8 mouse cellular contexts compared by ENCODE assay signal in genomic region chr13:61804168-61804874, GRCm38 (mm10).
DNase-seq lines count a peak whose midpoint lies in the region; ATAC-seq and TF ChIP-seq lines count a peak whose summit lies in the region.
"Not testable (repeated sequence)": the region's sequence is repeated elsewhere in the genome, so short reads cannot be mapped to it uniquely, and the experiment has no call there.

No protein-coding gene starts in this region.

- H3K4me1 ChIP-seq in ES-Bruce4 (ENCODE audit: control insufficient read depth, insufficient read depth, low read length); lung, embryonic 14.5 days (ENCODE audit: insufficient read depth); neural tube, embryonic 13.5 days (replicated peaks); stomach, embryonic 16.5 days (ENCODE audit: control insufficient read depth, insufficient read depth, low read length): not testable (repeated sequence)

- TF ChIP-seq POLR2A in ES-Bruce4 (IDR thresholded peaks at IDR 0.05; ENCODE audit: insufficient read depth, low read length): not testable (repeated sequence)

- peak; percentile 94 to 99 for ATAC-seq in hematopoietic stem cell, adult 5-6 weeks (replicated peaks in 1 of 2; ENCODE audit: insufficient read depth in 1 of 2, low FRiP score in 2 of 2, low TSS enrichment in 1 of 2, low read depth in 1 of 2, poor library complexity in 2 of 2, severe bottlenecking in 2 of 2)
- ATAC-seq in lung, embryonic 14.5 days (ENCODE audit: insufficient read depth): peak; percentile 83
- peak; percentile 75; the same call in 1 of the 2 replicates for ATAC-seq in neural tube, embryonic 13.5 days (ENCODE audit: low read depth)
- 0 out of 2 replicates have a peak, but pooled peaks have one; percentile 40 for ATAC-seq in stomach, embryonic 16.5 days (ENCODE audit: insufficient read depth, low FRiP score)

- WGBS in lung, embryonic 14.5 days: 1% methylated on average over 19 of the region's 19 CpGs
- WGBS in neural tube, embryonic 13.5 days: 3% methylated on average over 19 of the region's 19 CpGs
- WGBS in stomach, embryonic 16.5 days: under 1% methylated on average over 19 of the region's 19 CpGs

- DNase-seq in cerebellum, adult 9-11 months: peak; percentile 3
- DNase-seq in forelimb bud, embryonic 11.5 days (ENCODE audit: low read depth, low spot score): peak; percentile 0
- peak in 1 of 2 experiments; percentile 9 for DNase-seq in layer of hippocampus, adult 2 months (ENCODE audit: low spot score in 2 of 2)
- peak; percentile 77 for DNase-seq in lung, embryonic 14.5 days

- not testable (repeated sequence) for TF ChIP-seq CTCF in ES-Bruce4 (IDR thresholded peaks at IDR 0.05; ENCODE audit: low read depth, low read length); layer of hippocampus, adult 2 months (conservative IDR thresholded peaks at IDR 0.05); lung, embryonic 14.5 days (IDR thresholded peaks at IDR 0.05; ENCODE audit: low read depth)

- H3K4me3 ChIP-seq in ES-Bruce4 (ENCODE audit: low read depth, low read length): peak overlapping the region; percentile 75
- peak overlapping the region; percentile 47 for H3K4me3 ChIP-seq in layer of hippocampus, adult 2 months
- H3K4me3 ChIP-seq in lung, embryonic 14.5 days (ENCODE audit: low read depth, low read length): peak overlapping the region; percentile 52
- H3K4me3 ChIP-seq in neural tube, embryonic 13.5 days: peak overlapping the region; percentile 65
- peak overlapping the region; percentile 68 for H3K4me3 ChIP-seq in stomach, embryonic 16.5 days (replicated peaks; ENCODE audit: low read length)

- peak overlapping the region; percentile 35 for H3K9ac ChIP-seq in ES-Bruce4 (ENCODE audit: low read depth, poor library complexity, severe bottlenecking)
- H3K9ac ChIP-seq in lung, embryonic 14.5 days: peak overlapping the region; percentile 65
- H3K9ac ChIP-seq in neural tube, embryonic 13.5 days: peak overlapping the region; percentile 82
- H3K9ac ChIP-seq in stomach, embryonic 16.5 days (ENCODE audit: low read length): peak overlapping the region; percentile 83

- H3K27ac ChIP-seq in ES-Bruce4 (ENCODE audit: insufficient read depth, low read length): peak overlapping the region; percentile 3; the same call in 1 of the 2 replicates
- not testable (repeated sequence) for H3K27ac ChIP-seq in layer of hippocampus, adult 2 months; lung, embryonic 14.5 days (ENCODE audit: low read depth); stomach, embryonic 16.5 days (ENCODE audit: low read length)
- H3K27ac ChIP-seq in neural tube, embryonic 13.5 days (replicated peaks): peak overlapping the region; percentile 54; the same call in 1 of the 2 replicates

- TF ChIP-seq EP300 in ES-Bruce4 (IDR thresholded peaks at IDR 0.05; ENCODE audit: insufficient read depth, low read depth, low read length): not testable (repeated sequence)

- peak overlapping the region; percentile 56 for H3K4me2 ChIP-seq in lung, embryonic 14.5 days
- H3K4me2 ChIP-seq in neural tube, embryonic 13.5 days: peak overlapping the region; percentile 61
- peak overlapping the region; percentile 45 for H3K4me2 ChIP-seq in stomach, embryonic 16.5 days (ENCODE audit: low read depth, low read length)

- not testable (repeated sequence) for H3K9me3 ChIP-seq in ES-Bruce4 (replicated peaks; ENCODE audit: control insufficient read depth, insufficient read depth, low read length, poor library complexity, severe bottlenecking); lung, embryonic 14.5 days (ENCODE audit: low read depth, low read length); neural tube, embryonic 13.5 days; stomach, embryonic 16.5 days (replicated peaks; ENCODE audit: control insufficient read depth, low read length)

- H3K36me3 ChIP-seq in ES-Bruce4 (ENCODE audit: control insufficient read depth, insufficient read depth, low read length, poor library complexity, severe bottlenecking); lung, embryonic 14.5 days (ENCODE audit: insufficient read depth); neural tube, embryonic 13.5 days; stomach, embryonic 16.5 days (ENCODE audit: control insufficient read depth, insufficient read depth, low read length): not testable (repeated sequence)

- not testable (repeated sequence) for H3K27me3 ChIP-seq in ES-Bruce4 (ENCODE audit: control insufficient read depth, insufficient read depth, low read length, poor library complexity, severe bottlenecking); lung, embryonic 14.5 days (ENCODE audit: insufficient read depth, low read length); neural tube, embryonic 13.5 days; stomach, embryonic 16.5 days (ENCODE audit: control insufficient read depth, insufficient read depth, low read length)

Comparison
In these comparisons a context has a peak if more than half of its experiments do, and no peak if none do; other contexts are left out.
1. ATAC-seq: peak in every context shown above with its lines; median percentile 96 in hematopoietic stem cell, adult 5-6 weeks; 83 in lung, embryonic 14.5 days; 75 in neural tube, embryonic 13.5 days; 40 in stomach, embryonic 16.5 days.